Mouse (Mus musculus) heart, adult 2 months (tissue): ENCODE data around the gene Cfap298. TPM values are rescaled to one million over a fixed set of nuclear protein-coding genes. Genes with fewer than 3 reads are reported as not detected.
A peak's percentile ranks its signal among the peaks of the same experiment; 100 is the strongest.

Experiments
- DNase-seq, 2 experiments: peaks; one replicate each; pipeline ENCODE4 v3.0.0; 2021
- H3K27ac ChIP-seq: fragments of 200-600 bp; 2 replicates; pipeline ENCODE4 v1.8.1; 2022
- H3K27me3 ChIP-seq: fragments of 200-500 bp; 2 replicates; pipeline ENCODE4 v1.6.1; 2012; ENCODE audit warnings: mild to moderate bottlenecking, low read length, inconsistent platforms, mixed read lengths; ENCODE audit not compliant: control insufficient read depth, insufficient read depth
- H3K36me3 ChIP-seq: fragments of 200-500 bp; 2 replicates; pipeline ENCODE4 v1.6.1; 2012; ENCODE audit warnings: low read length, inconsistent platforms; ENCODE audit not compliant: control insufficient read depth, insufficient read depth
- H3K4me1 ChIP-seq: fragments of 200-500 bp; 2 replicates; pipeline ENCODE4 v1.6.1; 2011; ENCODE audit warnings: low read length; ENCODE audit not compliant: control insufficient read depth, insufficient read depth
- H3K4me3 ChIP-seq: fragments of 200-600 bp; 2 replicates; pipeline ENCODE4 v1.8.1; 2022
- H3K79me2 ChIP-seq: fragments of 200-500 bp; replicated peaks from 2 replicates; pipeline ENCODE4 v1.6.1; 2012; ENCODE audit warnings: mild to moderate bottlenecking, inconsistent platforms, low read length, moderate library complexity, mixed read lengths; ENCODE audit not compliant: control insufficient read depth, insufficient read depth
- H3K9ac ChIP-seq: fragments of 200-500 bp; 2 replicates; pipeline ENCODE4 v1.6.1; 2012; ENCODE audit warnings: low read depth, mild to moderate bottlenecking, control low read depth, inconsistent platforms, low read length, mixed read lengths
- CTCF ChIP-seq: fragments of 200-600 bp; IDR thresholded peaks from 2 replicates; pipeline ENCODE4 v1.8.1; 2022; ENCODE audit warnings: antibody characterized with exemption, mild to moderate bottlenecking, moderate library complexity
- EP300 ChIP-seq: fragments of 200-500 bp; IDR thresholded peaks from 2 replicates; pipeline ENCODE4 v1.6.1; 2011; ENCODE audit warnings: low read depth, low read length, control low read depth; ENCODE audit not compliant: insufficient read depth
- POLR2A ChIP-seq: fragments of 200-500 bp; IDR thresholded peaks from 2 replicates; pipeline ENCODE4 v1.6.1; 2011; ENCODE audit warnings: mild to moderate bottlenecking, low read depth, low read length, control low read depth; ENCODE audit not compliant: insufficient read depth
- WGBS: fragments of 180-500 bp; shearing (Covaris S2); methylation state at CpG from one replicate; pipeline ENCODE4 v1.1.7; 2018; 5-methylcytosine and 5-hydroxymethylcytosine counted together
- intact Hi-C: fragments of 180-260 bp; cut with DNase I; formaldehyde crosslinking; loops from one replicate; pipeline ENCODE4 v1.15.1; 2025
- polyA plus RNA-seq: library from polyadenylated mRNA; depleted of rRNA; stranded (reverse); fragments of >200 nt; gene quantifications from 2 replicates; pipeline ENCODE4 v1.2.3, GENCODE M21; 2012
- total RNA-seq, 2 experiments: library from RNA; stranded (reverse); gene quantifications; 2 replicates each; pipeline ENCODE4 v1.2.3; 2021

The Cfap298 gene
- total and polyA plus RNA-seq, 3 experiments: 8.2 to 27.5 (median 24.2) TPM

- no peak for DNase-seq
Measured at GRCm38 (mm10) chr16:90958301-90959085, 23.6 kb upstream of the Cfap298 start.

GRCm38 (mm10) chr16:90955494-90955893 is 20.6 kb upstream of the Cfap298 start:
- TF ChIP-seq CTCF: no peak
- no peak for TF ChIP-seq EP300
- TF ChIP-seq POLR2A: no peak
- H3K9ac ChIP-seq: no peak overlapping the region
- 45% methylated on average over 6 of the region's 6 CpGs for WGBS

More at GRCm38 (mm10) chr16:90958301-90959085, 23.6 kb upstream of the Cfap298 start:
- Histone ChIP-seq H3K4me1 (no peaks in the 10 kb centered on the region), H3K27ac (no peak overlapping the region), H3K79me2 (no peaks in the 10 kb centered on the region), H3K9ac (no peak overlapping the region), H3K4me3 (no peak overlapping the region), H3K36me3 (no peaks in the 10 kb centered on the region), H3K27me3 (no peaks in the 10 kb centered on the region)
- WGBS: 74% methylated on average over 5 of the region's 5 CpGs
- TF ChIP-seq CTCF: no peak
- TF ChIP-seq EP300: no peak
- no peak for TF ChIP-seq POLR2A
- intact Hi-C loops: no loop called here

GRCm38 (mm10) chr16:90953770-90954169 is 18.9 kb upstream of the Cfap298 start:
- intact Hi-C loops: no loop called here
- WGBS: 95% methylated on average over 6 of the region's 6 CpGs
- TF ChIP-seq POLR2A (no peak), EP300 (no peak), CTCF (peak; percentile 24; the same call in 1 of the 2 replicates)
- Histone ChIP-seq H3K27ac (no peak overlapping the region), H3K4me1 (no peaks in the 10 kb centered on the region), H3K79me2 (no peaks in the 10 kb centered on the region), H3K27me3 (no peaks in the 10 kb centered on the region), H3K36me3 (no peaks in the 10 kb centered on the region), H3K4me3 (no peak overlapping the region), H3K9ac (no peak overlapping the region)
- DNase-seq: no peak

More at GRCm38 (mm10) chr16:90955494-90955893, 20.6 kb upstream of the Cfap298 start:
- DNase-seq: no peak
- Histone ChIP-seq H3K27ac (no peak overlapping the region), H3K4me3 (no peak overlapping the region), H3K36me3 (no peaks in the 10 kb centered on the region), H3K27me3 (no peaks in the 10 kb centered on the region), H3K4me1 (no peaks in the 10 kb centered on the region), H3K79me2 (no peaks in the 10 kb centered on the region)
- intact Hi-C loops: no loop called here

GRCm38 (mm10) chr16:90953147-90953546 is 18.2 kb upstream of the Cfap298 start:
- no peaks in the 10 kb centered on the region for H3K4me1 ChIP-seq
- no peaks in the 10 kb centered on the region for H3K27me3 ChIP-seq
- intact Hi-C loops: no loop called here
- no peak for DNase-seq
- H3K79me2 ChIP-seq: no peaks in the 10 kb centered on the region
- H3K27ac ChIP-seq: no peak overlapping the region
- 92% methylated on average over 9 of the region's 9 CpGs for WGBS
- H3K9ac ChIP-seq: no peak overlapping the region
- H3K36me3 ChIP-seq: no peaks in the 10 kb centered on the region
- TF ChIP-seq POLR2A (no peak), EP300 (no peak), CTCF (no peak)
- no peak overlapping the region for H3K4me3 ChIP-seq

- intact Hi-C loops: no loop called here
- no peak for DNase-seq
- no peak overlapping the region for H3K4me3 ChIP-seq
- no peak overlapping the region for H3K9ac ChIP-seq
- H3K36me3 ChIP-seq: no peaks in the 10 kb centered on the region
- 59% methylated on average over 17 of the region's 17 CpGs for WGBS
- H3K27me3 ChIP-seq: no peaks in the 10 kb centered on the region
- H3K27ac ChIP-seq: no peak overlapping the region
- no peaks in the 10 kb centered on the region for H3K79me2 ChIP-seq
- no peaks in the 10 kb centered on the region for H3K4me1 ChIP-seq
- TF ChIP-seq POLR2A (no peak), CTCF (no peak), EP300 (no peak)
Measured at GRCm38 (mm10) chr16:90950354-90950963, 15.5 kb upstream of the Cfap298 start.

GRCm38 (mm10) chr16:90946977-90947376 is 12.1 kb upstream of the Cfap298 start:
- Histone ChIP-seq H3K27ac (no peak overlapping the region), H3K4me1 (no peaks in the 10 kb centered on the region), H3K4me3 (no peak overlapping the region), H3K9ac (no peak overlapping the region), H3K27me3 (no peaks in the 10 kb centered on the region), H3K79me2 (no peaks in the 10 kb centered on the region), H3K36me3 (no peaks in the 10 kb centered on the region)
- no peak for TF ChIP-seq POLR2A
- TF ChIP-seq CTCF: no peak
- no peak for TF ChIP-seq EP300
- intact Hi-C loops: no loop called here
- WGBS: 93% methylated on average over 8 of the region's 8 CpGs
- DNase-seq: no peak
